Mouse (Mus musculus) stomach, embryonic 16.5 days (tissue): Measurements from ENCODE around the gene 1700019A02Rik. TPM values are rescaled to one million over a fixed set of nuclear protein-coding genes. Genes with fewer than 3 reads are reported as not detected.

Experiments used
- ATAC-seq: fragments of 200-750 bp; cut with Nextera tagmentation; 2 replicates; pipeline ENCODE4 v1.8.0; 2017; ENCODE audit warnings: moderate number of reproducible peaks, moderate TSS enrichment; ENCODE audit not compliant: insufficient read depth, low FRiP score
- H3K27ac ChIP-seq: fragments of 300-500 bp; sonication (generic); 2 replicates; pipeline ENCODE4 v1.5.1; 2014; ENCODE audit warnings: low read length
- H3K27me3 ChIP-seq: fragments of 300-500 bp; sonication (generic); 2 replicates; pipeline ENCODE4 v1.6.1; 2014; ENCODE audit warnings: low read length, control low read depth, mixed read lengths; ENCODE audit not compliant: control insufficient read depth, insufficient read depth
- H3K36me3 ChIP-seq: fragments of 300-500 bp; sonication (generic); 2 replicates; pipeline ENCODE4 v1.6.1; 2014; ENCODE audit warnings: low read length; ENCODE audit not compliant: control insufficient read depth, insufficient read depth
- H3K4me1 ChIP-seq: fragments of 300-500 bp; sonication (generic); 2 replicates; pipeline ENCODE4 v1.6.1; 2014; ENCODE audit warnings: low read length, control low read depth, mixed read lengths; ENCODE audit not compliant: control insufficient read depth, insufficient read depth
- H3K4me2 ChIP-seq: fragments of 300-500 bp; sonication (generic); 2 replicates; pipeline ENCODE4 v1.6.1; 2014; ENCODE audit warnings: low read depth, low read length, mixed read lengths
- H3K4me3 ChIP-seq: fragments of 300-500 bp; sonication (generic); replicated peaks from 2 replicates; pipeline ENCODE4 v1.5.1; 2014; ENCODE audit warnings: mild to moderate bottlenecking, low read length
- H3K9ac ChIP-seq: fragments of 300-500 bp; sonication (generic); 2 replicates; pipeline ENCODE4 v1.6.1; 2014; ENCODE audit warnings: low read length
- H3K9me3 ChIP-seq: fragments of 300-500 bp; sonication (generic); replicated peaks from 2 replicates; pipeline ENCODE4 v1.6.1; 2016; ENCODE audit warnings: low read length, control low read depth; ENCODE audit not compliant: control insufficient read depth
- WGBS: fragments of 180-500 bp; shearing (Covaris S2); extraction: QIAGEN DNeasy Blood & Tissue Kit; methylation state at CpG from one replicate; pipeline ENCODE4 v1.1.7; 2014; 5-methylcytosine and 5-hydroxymethylcytosine counted together
- polyA plus RNA-seq: library from polyadenylated mRNA; unstranded; fragments of >200 nt; fragmentation: Nextera tagmentation; extraction: Ambion mirVana; gene quantifications from 2 replicates; pipeline ENCODE4 v1.2.1, GENCODE M21; 2015

1700019A02Rik gene
- polyA plus RNA-seq, 1 experiment from 2014 or later: not detected

- Histone ChIP-seq H3K27ac (no peak overlapping the region), H3K4me2 (no peak overlapping the region), H3K36me3 (no peaks in the 10 kb centered on the region), H3K27me3 (no peaks in the 10 kb centered on the region), H3K4me1 (no peaks in the 10 kb centered on the region), H3K9me3 (no peaks in the 10 kb centered on the region), H3K9ac (no peak overlapping the region), H3K4me3 (no peak overlapping the region)
- ATAC-seq: no peak
- 50% methylated on average over 3 of the region's 3 CpGs for WGBS
Measured at GRCm38 (mm10) chr1:53189620-53190019, 2.2 kb upstream of the 1700019A02Rik start.

GRCm38 (mm10) chr1:53186301-53186700 lies 1.1 kb downstream of the 1700019A02Rik start:
- Histone ChIP-seq H3K4me3 (no peak overlapping the region), H3K36me3 (no peaks in the 10 kb centered on the region), H3K9me3 (no peaks in the 10 kb centered on the region), H3K27me3 (no peaks in the 10 kb centered on the region), H3K4me1 (no peaks in the 10 kb centered on the region), H3K27ac (no peak overlapping the region), H3K4me2 (no peak overlapping the region), H3K9ac (no peak overlapping the region)
- no peak for ATAC-seq
- 92% methylated on average over 3 of the region's 3 CpGs for WGBS

GRCm38 (mm10) chr1:53157715-53158114 lies 29.7 kb downstream of the 1700019A02Rik start:
- Histone ChIP-seq H3K4me2 (no peak overlapping the region), H3K4me1 (no peaks in the 10 kb centered on the region), H3K36me3 (no peaks in the 10 kb centered on the region), H3K9ac (no peak overlapping the region), H3K9me3 (no peaks in the 10 kb centered on the region), H3K4me3 (no peak overlapping the region), H3K27ac (no peak overlapping the region), H3K27me3 (no peaks in the 10 kb centered on the region)
- no peak for ATAC-seq
- 70% methylated on average over 6 of the region's 6 CpGs for WGBS

GRCm38 (mm10) chr1:53123066-53123465 lies 64.4 kb downstream of the 1700019A02Rik start:
- H3K9ac ChIP-seq: no peak overlapping the region

GRCm38 (mm10) chr1:53110561-53110960 lies 76.9 kb downstream of the 1700019A02Rik start:
- 53% methylated on average over 1 of the region's 1 CpGs for WGBS
- Histone ChIP-seq H3K36me3 (no peaks in the 10 kb centered on the region), H3K9ac (no peak overlapping the region), H3K4me3 (no peak overlapping the region), H3K9me3 (no peaks in the 10 kb centered on the region), H3K4me1 (no peaks in the 10 kb centered on the region), H3K4me2 (no peak overlapping the region), H3K27me3 (no peaks in the 10 kb centered on the region), H3K27ac (no peak overlapping the region)
- ATAC-seq: no peak

More at GRCm38 (mm10) chr1:53123066-53123465, 64.4 kb downstream of the 1700019A02Rik start:
- Histone ChIP-seq H3K36me3 (no peaks in the 10 kb centered on the region), H3K4me3 (no peak overlapping the region), H3K27ac (no peak overlapping the region), H3K9me3 (no peaks in the 10 kb centered on the region), H3K4me2 (no peak overlapping the region), H3K4me1 (no peaks in the 10 kb centered on the region), H3K27me3 (no peaks in the 10 kb centered on the region)
- 27% methylated on average over 2 of the region's 2 CpGs for WGBS
- ATAC-seq: no peak

Other genes starting within 250 kb of the 1700019A02Rik start
- gene 1700019D03Rik, start 167.5 kb downstream of the 1700019A02Rik start, polyA plus RNA-seq: 10.5 and 10.7 TPM in 2 replicates
- 1.1 TPM in 1 of 2 replicates, not detected in the other for gene Mstn, start 126.0 kb downstream of the 1700019A02Rik start, polyA plus RNA-seq
- 13.2 and 14.1 TPM in 2 replicates for gene Pms1, start 109.4 kb upstream of the 1700019A02Rik start, polyA plus RNA-seq
- 42.1 and 45.3 TPM in 2 replicates for gene Ormdl1, start 109.5 kb upstream of the 1700019A02Rik start, polyA plus RNA-seq
- not detected in 2 replicates for gene Gm28778, start 109.5 kb upstream of the 1700019A02Rik start, polyA plus RNA-seq
- gene Osgepl1, start 126.0 kb upstream of the 1700019A02Rik start, polyA plus RNA-seq: 20.2 and 21.5 TPM in 2 replicates
- gene Asdurf, start 165.0 kb upstream of the 1700019A02Rik start, polyA plus RNA-seq: 2.0 TPM in 1 of 2 replicates, not detected in the other
- 0.74 and 0.84 TPM in 2 replicates for gene Gm28551, start 165.0 kb upstream of the 1700019A02Rik start, polyA plus RNA-seq
- gene Asnsd1, start 165.1 kb upstream of the 1700019A02Rik start, polyA plus RNA-seq: 67.5 and 67.6 TPM in 2 replicates